Mouse (Mus musculus): ENCODE measurements around the gene Trpt1. TPM values are rescaled to one million over a fixed set of nuclear protein-coding genes. Genes with fewer than 3 reads are reported as not detected.

The Trpt1 gene
- total RNA-seq, 2 experiments from 2014 or later: 17.4 to 19.2 TPM

DNA sequence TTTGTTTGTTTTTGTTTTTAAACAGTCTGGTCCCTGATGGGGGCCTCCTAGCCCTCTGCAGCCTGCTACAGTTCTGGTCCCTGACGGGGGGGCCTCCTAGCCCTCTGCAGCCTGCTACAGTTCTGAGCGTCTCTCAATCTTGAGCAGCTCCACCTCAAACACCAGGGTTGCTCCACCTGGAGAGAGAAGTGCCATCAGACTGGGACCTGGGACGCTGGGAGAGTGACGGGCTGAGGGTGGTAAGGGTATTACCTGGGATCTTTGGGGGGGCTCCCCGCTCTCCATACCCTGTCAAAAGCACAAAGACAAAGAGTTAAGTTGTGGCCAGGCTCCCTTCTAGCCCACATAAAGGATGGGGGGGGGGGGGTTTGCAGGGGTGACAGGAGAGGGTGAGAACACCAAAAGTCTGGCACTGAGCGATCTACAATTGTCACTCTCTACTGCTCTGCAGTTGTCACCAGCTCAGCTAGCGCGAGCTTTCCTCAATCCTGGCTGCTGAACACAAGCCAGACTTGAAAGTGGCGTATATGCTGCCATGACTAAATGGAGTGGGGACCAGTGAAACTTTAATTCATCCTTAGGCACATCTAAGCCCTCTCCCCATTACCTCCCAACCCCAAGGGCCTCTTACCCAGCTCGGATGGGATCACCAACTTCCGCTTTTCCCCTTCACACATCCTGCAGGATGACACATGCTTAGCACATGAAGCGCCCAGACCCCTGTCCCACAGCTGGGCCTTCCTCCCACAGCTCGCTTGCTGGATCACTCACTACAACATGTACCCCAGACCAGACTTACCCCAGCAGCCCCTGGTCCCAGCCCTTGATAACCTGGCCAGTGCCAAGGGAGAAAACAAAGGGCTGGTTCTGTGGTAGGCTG is 17.9 kb upstream of the Trpt1 start:
- DNase-seq (ENCODE audit: low spot score in 2 of 2): no peak
- Histone ChIP-seq H3K4me3 (peak overlapping the region; percentile 75; the same call in 1 of the 2 replicates), H3K27ac (peak overlapping the region; percentile 98)
- no peak for TF ChIP-seq CTCF (conservative IDR thresholded peaks at IDR 0.05)

DNA sequence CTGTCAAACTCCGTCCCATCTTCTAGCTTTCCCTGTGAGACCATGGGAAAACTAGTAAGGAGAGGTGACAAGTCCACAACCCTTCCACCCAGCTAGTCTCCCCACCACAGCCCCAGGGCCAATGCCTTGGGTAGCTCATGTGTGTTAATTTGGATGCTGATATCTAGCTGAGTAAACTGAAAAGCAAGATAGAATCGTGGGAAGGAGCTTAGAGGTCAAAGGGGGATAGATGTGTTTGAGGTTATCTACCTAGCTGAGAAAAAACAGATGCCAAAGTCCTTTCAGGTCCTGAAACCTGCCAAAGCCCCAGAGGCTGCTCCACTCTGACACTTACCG is 17.3 kb upstream of the Trpt1 start:
- H3K27ac ChIP-seq: peak overlapping the region; percentile 98
- no peak for TF ChIP-seq CTCF (conservative IDR thresholded peaks at IDR 0.05)
- no peak for DNase-seq (ENCODE audit: low spot score in 2 of 2)
- H3K4me3 ChIP-seq: peak overlapping the region; percentile 75

DNA sequence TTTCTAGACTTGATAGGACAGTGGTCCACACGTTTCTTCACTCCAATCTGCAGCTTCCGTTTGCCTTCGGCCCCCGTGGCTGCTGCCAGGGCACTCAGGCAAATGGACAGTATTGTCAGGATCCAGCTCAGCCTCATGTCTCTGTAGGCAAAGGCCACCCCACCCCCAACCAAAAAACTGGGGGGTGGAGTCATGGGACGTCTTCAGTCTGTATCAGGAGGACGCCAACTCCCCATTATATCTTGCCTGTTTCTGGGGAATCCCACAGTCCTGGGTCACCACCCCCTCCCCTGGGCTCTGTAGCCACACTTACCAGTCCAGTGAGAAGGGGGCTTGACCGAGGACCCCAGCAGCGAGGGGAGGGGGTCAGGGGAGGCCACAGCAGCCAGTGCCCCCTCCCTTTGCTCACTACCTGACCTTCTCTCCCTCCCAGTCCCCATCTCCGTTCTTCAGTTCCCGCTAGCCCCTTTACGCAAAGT is 16.9 kb upstream of the Trpt1 start:
- Histone ChIP-seq H3K27ac (peak overlapping the region; percentile 98), H3K4me3 (peak overlapping the region; percentile 75)
- no peak for TF ChIP-seq CTCF (conservative IDR thresholded peaks at IDR 0.05)
- no peak for DNase-seq (ENCODE audit: low spot score in 2 of 2)

DNA sequence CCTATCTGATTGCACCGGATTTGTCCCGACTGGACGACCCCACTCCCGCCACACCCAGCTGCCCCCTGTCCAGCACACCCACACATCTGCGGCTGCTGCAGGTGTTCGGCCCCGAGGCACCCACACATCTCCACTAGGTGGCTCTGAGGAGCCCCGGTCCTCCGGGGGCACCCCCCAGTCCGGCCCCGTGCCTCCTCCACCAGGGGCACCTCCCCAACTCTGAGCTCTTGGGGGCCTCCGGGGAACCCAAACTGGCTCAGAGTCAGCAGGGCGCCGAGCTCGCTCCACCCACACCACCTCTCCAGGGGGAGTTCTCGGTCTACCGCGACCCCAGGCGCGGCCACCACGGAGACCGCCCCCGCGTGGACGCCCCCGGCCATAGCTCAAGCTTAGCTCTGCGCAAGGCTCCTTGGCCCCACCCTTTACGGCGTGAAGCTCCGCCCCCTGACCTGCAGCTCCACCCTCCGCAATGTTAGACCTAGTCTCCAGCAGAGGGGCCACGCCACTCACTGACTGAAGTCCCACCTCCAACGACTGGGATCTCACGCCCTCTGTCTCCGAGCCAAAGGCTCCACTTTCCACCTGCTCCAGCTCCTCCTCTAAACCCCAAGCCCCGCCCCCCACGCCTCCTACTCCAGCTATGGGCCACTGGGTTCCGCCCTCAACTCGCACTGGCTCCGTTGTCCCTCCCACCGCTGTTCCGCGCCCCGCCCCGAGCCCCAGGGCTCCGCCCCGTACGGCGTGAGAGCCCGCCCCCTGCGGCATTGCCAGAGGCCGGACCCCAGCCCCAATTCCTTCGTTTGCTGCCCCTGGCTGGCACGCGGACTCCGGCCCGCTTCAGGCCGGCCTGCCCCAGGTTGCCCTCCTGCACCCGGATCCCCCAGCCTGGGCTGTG is 16.2 kb upstream of the Trpt1 start:
- Histone ChIP-seq H3K27ac (peak overlapping the region; percentile 98), H3K4me3 (peak overlapping the region; percentile 75)
- peak; percentile 100 for DNase-seq (ENCODE audit: low spot score in 2 of 2)
- TF ChIP-seq CTCF (conservative IDR thresholded peaks at IDR 0.05): peak; percentile 84

DNA sequence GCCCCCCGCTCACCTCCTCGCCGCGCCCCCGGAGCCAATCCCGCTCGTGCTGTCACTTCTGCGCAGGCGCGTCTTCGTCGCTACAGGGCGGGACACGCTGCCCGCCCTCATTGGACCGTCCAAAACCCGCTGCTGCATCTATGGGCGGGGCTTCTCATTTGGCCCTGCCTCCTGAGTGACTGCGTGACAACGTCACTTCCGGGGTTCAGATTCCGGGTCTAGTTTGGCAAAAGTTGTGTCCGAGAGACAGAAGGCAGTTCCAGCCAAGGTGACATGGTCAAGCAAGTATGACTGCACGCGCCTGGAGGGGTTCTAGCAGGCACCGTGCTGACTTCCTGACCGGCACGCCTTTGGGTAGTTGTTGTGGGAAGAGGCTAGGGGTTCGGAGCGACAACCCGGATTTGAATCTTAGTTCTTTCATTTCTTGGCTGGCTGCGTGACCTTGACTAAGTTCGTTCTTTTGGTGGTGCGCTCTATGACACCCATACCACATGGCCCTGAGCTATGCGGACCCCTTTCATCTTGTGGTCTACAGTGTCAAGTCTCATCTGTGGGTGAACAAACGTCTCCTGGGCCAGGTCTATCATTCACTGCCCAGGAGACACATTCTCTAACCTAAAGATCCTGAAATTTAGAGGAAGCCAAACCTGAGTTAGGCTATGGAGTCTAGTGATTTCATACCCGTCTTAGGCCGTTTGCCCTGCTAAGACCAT is 15.4 kb upstream of the Trpt1 start, which contains the start of gene Fkbp2:
TSS of gene Fkbp2 (minus strand) at position 121 of the 713 bp plus-strand sequence.
- Histone ChIP-seq H3K27ac (peak within 1 kb of the TSS; percentile 98), H3K4me3 (peak within 1 kb of the TSS; percentile 75)
- TF ChIP-seq CTCF (conservative IDR thresholded peaks at IDR 0.05): no peak

DNA sequence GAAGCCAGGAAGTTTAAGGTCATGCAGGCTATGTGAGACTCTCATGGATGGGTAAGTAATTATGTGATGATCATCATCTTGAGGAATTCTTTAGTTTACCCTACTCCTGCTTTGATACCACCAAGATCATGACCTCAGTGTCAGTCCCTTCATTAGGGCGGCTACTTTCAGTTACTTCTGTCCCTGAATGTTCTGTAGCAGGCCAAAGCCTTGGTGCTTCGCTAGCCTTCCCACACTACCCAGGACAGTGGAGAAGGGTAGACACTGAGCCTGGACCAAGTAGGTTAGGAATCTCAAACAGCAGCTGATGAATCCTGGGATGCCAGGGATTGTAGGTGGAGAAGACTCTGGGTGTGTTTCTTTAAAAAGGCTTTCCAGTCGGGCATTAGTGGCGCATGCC is 14.5 kb upstream of the Trpt1 start:
- DNase-seq (ENCODE audit: low spot score in 2 of 2): no peak
- Histone ChIP-seq H3K4me3 (no peak overlapping the region), H3K27ac (peak overlapping the region; percentile 98)
- TF ChIP-seq CTCF (conservative IDR thresholded peaks at IDR 0.05): no peak

More for the DNA sequence above, 15.4 kb upstream of the Trpt1 start, which contains the start of gene Fkbp2:
- peak; percentile 98 for DNase-seq (ENCODE audit: low spot score in 2 of 2)

DNA sequence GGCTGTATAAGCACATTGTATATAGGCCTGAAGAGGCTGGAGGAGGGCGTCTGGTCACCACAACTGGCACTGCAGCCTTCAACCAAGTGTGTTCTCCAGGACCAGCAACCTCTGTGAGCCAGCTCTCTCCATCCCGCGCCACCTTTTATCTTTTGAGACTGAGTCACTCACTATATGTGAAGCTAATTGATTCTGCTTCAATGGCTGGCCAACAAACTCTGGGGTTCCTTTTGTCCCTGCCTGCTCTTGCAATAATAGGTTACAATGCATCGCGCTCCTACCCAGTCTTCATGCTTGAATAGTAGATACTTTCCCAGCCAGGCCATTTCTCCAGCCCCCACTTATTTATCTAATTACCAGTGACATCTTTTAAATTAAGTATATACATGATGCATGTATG is 12.3 kb upstream of the Trpt1 start:
- H3K4me3 ChIP-seq: no peak overlapping the region
- DNase-seq (ENCODE audit: low spot score in 2 of 2): no peak
- TF ChIP-seq CTCF (conservative IDR thresholded peaks at IDR 0.05): no peak
- no peak overlapping the region for H3K27ac ChIP-seq

DNA sequence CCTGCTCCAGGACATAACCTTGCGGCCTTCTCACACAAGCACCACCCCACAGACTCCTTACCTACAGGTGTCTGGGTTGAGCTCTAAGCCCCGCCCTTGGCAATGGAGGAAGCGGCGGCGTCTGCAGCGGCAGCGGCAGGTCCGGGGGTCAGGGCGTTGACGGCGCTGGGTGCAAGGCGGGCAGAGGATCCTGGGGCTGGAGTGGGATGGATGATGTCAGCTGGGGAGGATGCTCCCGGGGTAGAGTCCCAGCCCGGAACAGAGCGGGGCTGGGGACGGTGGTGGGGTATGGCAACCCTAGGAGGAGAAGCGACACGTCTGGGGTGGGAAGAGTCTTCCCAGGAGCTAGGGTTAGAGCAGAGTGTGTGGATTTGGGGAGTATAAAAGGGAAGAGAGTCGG is 10.6 kb upstream of the Trpt1 start:
- Histone ChIP-seq H3K4me3 (no peak overlapping the region), H3K27ac (no peak overlapping the region)
- DNase-seq (ENCODE audit: low spot score in 2 of 2): no peak
- TF ChIP-seq CTCF (conservative IDR thresholded peaks at IDR 0.05): no peak

DNA sequence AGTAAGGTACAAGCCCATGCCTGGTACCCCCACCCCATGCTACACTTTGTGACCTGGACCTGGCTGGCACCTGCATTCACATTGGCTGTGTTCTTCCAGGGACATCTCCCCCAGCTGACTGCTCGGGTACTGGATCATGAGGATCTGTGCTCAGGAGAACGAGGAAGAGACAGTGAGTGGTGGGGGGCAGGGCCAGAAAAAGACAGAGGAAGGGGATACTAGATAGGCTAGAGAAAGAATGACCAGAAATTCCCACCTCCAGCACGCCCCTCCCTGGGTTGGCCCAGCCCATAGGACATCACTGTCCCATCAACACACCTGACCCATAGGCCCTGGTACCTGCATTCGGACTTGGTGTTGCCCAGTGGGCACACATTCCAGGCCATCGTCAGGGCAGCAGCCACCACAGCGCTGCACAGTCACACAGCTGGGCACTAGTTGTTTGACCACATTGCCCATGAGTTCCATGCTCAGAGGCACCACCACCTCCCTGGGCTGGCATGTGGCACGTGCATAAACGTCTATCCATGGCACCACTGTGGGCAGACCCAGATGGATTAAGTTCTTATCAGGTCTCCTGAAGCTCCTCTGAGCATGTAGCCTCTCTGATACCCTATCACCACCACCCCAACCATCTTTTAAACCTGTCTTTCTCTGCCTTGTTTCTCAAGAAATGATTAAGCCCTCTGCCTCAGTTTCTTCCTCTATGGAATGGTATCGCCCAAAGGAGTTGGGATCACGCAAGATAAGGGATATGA is 9.8 kb upstream of the Trpt1 start:
- no peak for TF ChIP-seq CTCF (conservative IDR thresholded peaks at IDR 0.05)
- Histone ChIP-seq H3K4me3 (peak overlapping the region; percentile 81), H3K27ac (peak overlapping the region; percentile 96)
- DNase-seq (ENCODE audit: low spot score in 2 of 2): no peak

DNA sequence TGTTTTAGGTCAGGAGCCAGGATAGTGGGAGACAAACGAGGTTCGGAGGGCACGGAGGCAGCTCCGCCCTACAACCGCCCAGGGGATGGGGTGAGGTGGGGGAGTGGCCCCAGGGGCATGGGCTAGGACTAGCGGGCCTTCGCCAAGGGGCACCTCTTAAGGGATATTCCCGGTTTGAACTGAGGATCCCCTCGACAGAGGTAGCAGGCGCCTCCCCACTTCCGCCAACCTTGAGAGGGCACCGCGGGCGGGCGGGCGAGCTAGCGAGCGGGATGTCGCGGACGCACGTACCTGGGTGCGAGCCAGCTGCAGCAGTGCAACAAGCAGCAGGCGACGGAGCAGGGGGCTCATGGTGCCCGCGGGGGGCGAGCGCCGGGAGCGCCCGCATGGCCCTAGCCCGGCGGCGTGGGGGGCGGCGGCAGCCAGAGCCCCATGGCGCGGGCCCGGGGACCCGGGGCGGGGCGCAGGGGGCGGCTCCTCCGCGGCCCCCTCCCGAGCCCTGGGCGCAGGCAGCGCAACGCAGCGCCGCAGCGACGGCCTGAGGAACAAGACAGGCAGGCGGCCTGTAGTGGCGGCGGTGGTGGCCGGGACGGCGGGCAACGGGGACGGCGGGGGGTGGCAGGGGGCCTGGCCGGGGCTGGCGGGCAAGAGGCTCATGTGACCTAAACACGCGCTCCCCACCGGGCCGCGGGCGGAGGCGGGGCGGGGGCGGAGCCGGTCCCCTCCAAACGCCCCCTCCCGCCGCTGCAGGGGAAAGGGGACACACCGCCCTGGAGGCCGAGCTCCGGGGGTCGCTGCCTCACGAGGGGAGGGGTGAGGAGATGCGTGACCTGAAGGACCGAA is 8.6 kb upstream of the Trpt1 start, which contains the start of gene Vegfb:
TSS of gene Vegfb (minus strand) at position 591 of the 843 bp plus-strand sequence.
- H3K4me3 ChIP-seq: peak within 1 kb of the TSS; percentile 81
- TF ChIP-seq CTCF (conservative IDR thresholded peaks at IDR 0.05): no peak
- DNase-seq (ENCODE audit: low spot score in 2 of 2): peak in 1 of 2 experiments; percentile 64
- peak within 1 kb of the TSS; percentile 96 for H3K27ac ChIP-seq

DNA sequence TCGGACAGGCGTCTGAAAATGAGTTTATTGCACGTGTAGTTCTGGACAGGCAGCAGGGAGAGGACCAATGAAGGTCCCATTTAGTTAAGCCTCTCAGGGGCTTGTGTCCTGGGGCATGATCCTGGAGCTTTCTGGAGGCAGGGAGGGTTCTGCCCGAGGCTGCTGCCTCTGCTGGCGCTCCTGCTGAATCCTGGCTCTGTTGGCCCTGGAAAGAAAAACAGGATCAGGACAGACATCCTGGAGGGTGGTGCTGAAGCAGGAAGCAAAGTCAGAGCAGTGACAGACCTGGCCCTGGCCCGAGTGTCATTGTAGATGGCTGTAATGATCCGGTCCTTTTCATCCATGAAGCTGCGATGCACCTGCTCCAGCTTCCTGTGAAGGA is 8.0 kb upstream of the Trpt1 start:
- DNase-seq (ENCODE audit: low spot score in 2 of 2): no peak
- peak overlapping the region; percentile 81 for H3K4me3 ChIP-seq
- TF ChIP-seq CTCF (conservative IDR thresholded peaks at IDR 0.05): no peak
- peak overlapping the region; percentile 96 for H3K27ac ChIP-seq
